Mouse (Mus musculus) left cerebral cortex, postnatal 36 days (tissue): Measurements from ENCODE around the gene Tmprss9. TPM values are rescaled to one million over a fixed set of nuclear protein-coding genes. Genes with fewer than 3 reads are reported as not detected.
A peak's percentile ranks its signal among the peaks of the same experiment; 100 is the strongest.

Experiments used
- DNase-seq, 2 experiments: peaks; one replicate each; pipeline ENCODE4 v3.0.0; 2021 to 2022; ENCODE audit warnings: low spot score in 2 of 2, mixed read lengths in 1 of 2
- intact Hi-C: fragments of 180-260 bp; cut with DNase I; formaldehyde crosslinking; loops from one replicate; pipeline ENCODE4 v1.15.1; 2025
- total RNA-seq, 2 experiments: library from RNA; stranded (reverse); gene quantifications; 2 replicates each; pipeline ENCODE4 v1.2.3; 2021

The Tmprss9 gene
- total RNA-seq, 2 experiments from 2014 or later: 0.32 TPM; not detected in 1

GRCm38 (mm10) chr10:80931153-80931671 is 59.6 kb downstream of the Tmprss9 start:
- intact Hi-C loops: no loop called here
- DNase-seq: peak in 1 of 2 experiments; percentile 19

- DNase-seq: no peak
- intact Hi-C loops: no loop called here
Observed at GRCm38 (mm10) chr10:80931695-80932094, 60.0 kb downstream of the Tmprss9 start.

GRCm38 (mm10) chr10:80932206-80932605 is 60.6 kb downstream of the Tmprss9 start:
- intact Hi-C loops: no loop called here
- DNase-seq: peak in 1 of 2 experiments; percentile 19

- DNase-seq: no peak
- intact Hi-C loops: no loop called here
Observed at GRCm38 (mm10) chr10:80932700-80933420, 61.2 kb downstream of the Tmprss9 start.

GRCm38 (mm10) chr10:80933421-80933979 is 61.9 kb downstream of the Tmprss9 start:
- intact Hi-C loops: no loop called here

GRCm38 (mm10) chr10:80934136-80934985 is 62.7 kb downstream of the Tmprss9 start:
- intact Hi-C loops: no loop called here
- no peak for DNase-seq

More at GRCm38 (mm10) chr10:80933421-80933979, 61.9 kb downstream of the Tmprss9 start:
- DNase-seq: peak in 1 of 2 experiments; percentile 17

- intact Hi-C loops: no loop called here
- no peak for DNase-seq
Observed at GRCm38 (mm10) chr10:80935241-80935640, 63.6 kb downstream of the Tmprss9 start.

- intact Hi-C loops: no loop called here
- DNase-seq: no peak
Observed at GRCm38 (mm10) chr10:80935698-80936097, 64.0 kb downstream of the Tmprss9 start.

- intact Hi-C loops: no loop called here
- peak in 1 of 2 experiments; percentile 28 for DNase-seq
Observed at GRCm38 (mm10) chr10:80936135-80936809, 64.6 kb downstream of the Tmprss9 start.

- DNase-seq: no peak
- intact Hi-C loops: no loop called here
Observed at GRCm38 (mm10) chr10:80936810-80937164, 65.1 kb downstream of the Tmprss9 start.

GRCm38 (mm10) chr10:80937646-80938045 is 66.0 kb downstream of the Tmprss9 start:
- DNase-seq: no peak
- intact Hi-C loops: no loop called here

GRCm38 (mm10) chr10:80938831-80939550 is 67.3 kb downstream of the Tmprss9 start:
- intact Hi-C loops: no loop called here
- DNase-seq: no peak

GRCm38 (mm10) chr10:80939671-80940070 is 68.0 kb downstream of the Tmprss9 start:
- intact Hi-C loops: no loop called here
- peak; percentile 69 to 83 for DNase-seq

GRCm38 (mm10) chr10:80940320-80940987 is 68.8 kb downstream of the Tmprss9 start:
- no peak for DNase-seq
- intact Hi-C loops: no loop called here

- DNase-seq: no peak
- intact Hi-C loops: no loop called here
Observed at GRCm38 (mm10) chr10:80940988-80941347, 69.3 kb downstream of the Tmprss9 start.

- no peak for DNase-seq
- intact Hi-C loops: no loop called here
Observed at GRCm38 (mm10) chr10:80942919-80943318, 71.3 kb downstream of the Tmprss9 start.

GRCm38 (mm10) chr10:80943701-80944100 is 72.1 kb downstream of the Tmprss9 start:
- intact Hi-C loops: no loop called here
- no peak for DNase-seq

GRCm38 (mm10) chr10:80944231-80944630 is 72.6 kb downstream of the Tmprss9 start:
- no peak for DNase-seq
- intact Hi-C loops: no loop called here
